Mouse (Mus musculus) frontal cortex, postnatal 10 days (tissue): Measurements from ENCODE around the gene Nxf1.

ENCODE experiments used
- DNase-seq, 2 experiments: peaks; one replicate each; pipeline ENCODE4 v3.0.0; 2022; ENCODE audit warnings: low spot score in 2 of 2, mixed read lengths in 1 of 2

Nxf1 gene

DNA sequence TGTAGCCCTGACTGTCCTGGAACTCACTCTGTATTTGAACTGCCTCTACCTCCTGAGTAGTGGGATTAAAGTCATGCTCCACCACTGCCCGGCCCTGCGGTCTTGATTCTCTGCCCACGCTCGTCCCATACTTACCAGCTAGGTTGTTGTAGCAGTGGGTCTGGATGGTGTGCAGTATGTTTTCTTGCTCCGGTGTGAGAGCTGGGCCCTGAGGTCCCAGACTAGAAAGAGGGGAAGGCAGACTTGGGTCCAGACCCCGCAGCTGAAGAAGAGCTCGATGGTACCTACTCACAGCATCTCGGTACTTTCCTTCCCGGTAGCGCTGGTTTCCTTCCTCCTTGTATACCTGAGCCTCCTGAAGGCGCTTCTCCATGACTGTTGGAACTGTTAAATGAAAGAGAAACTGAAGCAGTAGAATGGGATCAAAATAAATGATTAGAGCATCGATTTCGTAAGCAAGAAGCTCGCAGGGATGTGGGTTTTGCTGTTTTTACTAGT is 61.5 kb downstream of the Nxf1 start:
- no peak for DNase-seq

- peak; percentile 97 to 99 for DNase-seq
Observed at GRCm38 (mm10) chr19:8818801-8819595, 62.1 kb downstream of the Nxf1 start, which contains the start of gene Ttc9c. TSS of gene Ttc9c (minus strand) at chr19:8819333.

GRCm38 (mm10) chr19:8819596-8820423 is 62.9 kb downstream of the Nxf1 start, which contains the start of gene Hnrnpul2:
TSS of gene Hnrnpul2 (plus strand) at chr19:8820010.
- peak; percentile 97 to 98 for DNase-seq
